Mouse (Mus musculus): ENCODE results near the gene Cog1.
"Not testable (repeated sequence)": the region's sequence is repeated elsewhere in the genome, so short reads cannot be mapped to it uniquely, and the experiment has no call there.

The Cog1 gene

GRCm38 (mm10) chr11:113632303-113632702, 16.7 kb upstream of the Cog1 start:
- no peak for DNase-seq

GRCm38 (mm10) chr11:113633398-113633797, 15.6 kb upstream of the Cog1 start:
- DNase-seq: no peak

GRCm38 (mm10) chr11:113634699-113635121, 14.3 kb upstream of the Cog1 start:
- DNase-seq: no peak

- no peak for DNase-seq
These were observed 10.3 kb upstream of the Cog1 start for GRCm38 (mm10) chr11:113638680-113639079.

GRCm38 (mm10) chr11:113645181-113645580, 3.8 kb upstream of the Cog1 start:
- DNase-seq: no peak

GRCm38 (mm10) chr11:113648152-113648551, 817 bp upstream of the Cog1 start:
- DNase-seq: peak; percentile 87

- peak; percentile 85 for DNase-seq
These were observed 613 bp downstream of the Cog1 start, which contains the start of gene Slc39a11 for GRCm38 (mm10) chr11:113649353-113650210. Gene Slc39a11 (minus strand): TSS chr11:113650079.

GRCm38 (mm10) chr11:113651206-113651906, 2.4 kb downstream of the Cog1 start:
- peak; percentile 80 for DNase-seq

- peak; percentile 39 for DNase-seq
These were observed 2.9 kb downstream of the Cog1 start for GRCm38 (mm10) chr11:113651907-113652273.

- no peak for DNase-seq
These were observed 3.5 kb downstream of the Cog1 start for GRCm38 (mm10) chr11:113652516-113652915.

- DNase-seq: no peak
These were observed 5.1 kb downstream of the Cog1 start for GRCm38 (mm10) chr11:113654105-113654504.

GRCm38 (mm10) chr11:113654561-113655270, 5.7 kb downstream of the Cog1 start:
- DNase-seq: no peak

GRCm38 (mm10) chr11:113656511-113656932, 7.6 kb downstream of the Cog1 start:
- no peak for DNase-seq

GRCm38 (mm10) chr11:113657221-113657620, 8.3 kb downstream of the Cog1 start:
- DNase-seq: no peak

- no peak for DNase-seq
These were observed 9.3 kb downstream of the Cog1 start for GRCm38 (mm10) chr11:113658319-113658718.

GRCm38 (mm10) chr11:113658763-113659162, 9.8 kb downstream of the Cog1 start:
- no peak for DNase-seq

GRCm38 (mm10) chr11:113660213-113660612, 11.2 kb downstream of the Cog1 start:
- not testable (repeated sequence) for DNase-seq

- no peak for DNase-seq
These were observed 12.0 kb downstream of the Cog1 start for GRCm38 (mm10) chr11:113660940-113661339.

GRCm38 (mm10) chr11:113661835-113662351, 12.9 kb downstream of the Cog1 start:
- DNase-seq: no peak

GRCm38 (mm10) chr11:113664279-113664678, 15.3 kb downstream of the Cog1 start:
- DNase-seq: no peak

- peak; percentile 68 for DNase-seq
These were observed 17.2 kb downstream of the Cog1 start for GRCm38 (mm10) chr11:113666205-113666604.

GRCm38 (mm10) chr11:113666648-113667047, 17.7 kb downstream of the Cog1 start:
- DNase-seq: peak; percentile 47

GRCm38 (mm10) chr11:113667122-113667521, 18.2 kb downstream of the Cog1 start:
- no peak for DNase-seq

All from liver (tissue).